Mouse (Mus musculus) kidney, adult 11 months (tissue): ENCODE measurements around the gene Cog7.

Experiments
- DNase-seq: peaks from one replicate; pipeline ENCODE4 v3.0.0; 2022

Cog7 gene

DNA sequence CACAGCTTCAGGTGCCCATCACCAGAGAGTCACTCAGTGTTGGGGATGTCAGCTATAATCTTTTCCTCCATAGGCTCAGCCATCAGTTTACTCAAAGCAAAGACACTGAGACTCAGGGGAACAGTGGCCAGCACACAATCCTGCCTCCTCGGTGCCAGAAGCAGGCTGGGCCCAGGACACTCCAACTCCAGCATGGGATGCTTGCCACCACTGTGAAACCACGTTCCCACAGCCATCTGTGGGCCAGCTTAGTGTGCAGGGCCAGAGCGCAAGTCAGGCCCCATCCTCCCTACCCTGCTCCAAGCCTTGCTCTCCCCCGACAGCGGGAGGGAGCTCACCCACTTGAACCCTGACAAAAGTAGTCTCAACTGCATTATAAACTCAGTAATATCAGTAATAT is 35.3 kb downstream of the Cog7 start:
- DNase-seq = no peak

DNA sequence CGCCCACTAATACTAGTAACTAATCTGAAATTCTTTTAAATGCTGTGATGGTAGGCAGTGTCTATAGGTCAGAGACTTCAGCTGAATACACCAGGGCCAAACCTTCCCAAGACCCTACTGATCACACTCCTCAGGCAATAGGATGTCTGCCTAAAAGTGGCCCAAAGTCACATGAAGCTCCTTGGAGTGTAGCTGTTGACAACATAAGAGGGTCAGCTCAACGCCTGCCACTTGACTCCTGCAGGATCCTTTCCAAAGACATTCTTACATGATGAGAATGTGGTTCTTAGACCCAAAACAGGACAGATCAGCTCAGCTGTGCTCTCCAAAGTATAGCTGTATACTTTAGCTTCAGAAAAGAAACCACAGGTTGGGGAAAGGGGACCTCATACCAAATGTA is 39.1 kb downstream of the Cog7 start:
- no peak for DNase-seq

DNA sequence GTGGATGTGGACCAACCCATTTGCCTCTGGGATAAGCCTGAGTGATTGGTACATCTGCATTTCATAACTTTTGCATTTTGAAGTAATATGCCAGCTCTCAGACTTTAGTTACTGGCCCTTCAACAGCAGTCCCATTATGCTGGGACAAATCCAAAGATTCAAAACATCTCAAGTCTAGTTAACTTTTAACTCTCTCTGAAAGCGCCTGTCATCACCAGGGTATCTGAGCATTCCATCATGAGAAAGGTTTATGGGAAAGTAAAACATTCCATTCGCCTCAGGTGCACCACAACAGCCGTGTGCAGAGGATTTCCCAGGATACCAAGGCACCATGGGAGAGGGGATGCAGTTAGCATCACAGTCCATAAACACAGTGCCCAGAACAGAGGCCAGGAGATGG is 39.9 kb downstream of the Cog7 start:
- peak; percentile 43 for DNase-seq

DNA sequence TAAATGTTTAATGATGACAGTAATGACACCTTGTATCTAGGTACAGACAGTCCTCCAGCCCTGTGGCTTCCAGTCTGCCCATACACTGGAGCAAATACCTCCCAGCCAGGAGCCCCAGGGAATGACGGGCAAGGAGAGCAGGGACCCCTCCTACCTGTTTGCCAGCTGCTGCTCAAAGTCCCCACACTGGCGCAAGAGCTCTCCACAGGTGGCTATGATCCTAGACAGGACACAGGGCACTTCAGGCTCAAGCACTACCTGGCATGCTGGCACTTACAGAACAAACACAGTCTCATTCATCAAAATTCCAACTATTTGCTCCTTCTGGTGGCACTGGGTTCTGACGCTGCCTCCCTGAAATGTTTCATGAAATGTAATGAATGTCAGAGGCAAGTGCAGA is 40.5 kb downstream of the Cog7 start:
- DNase-seq = no peak

DNA sequence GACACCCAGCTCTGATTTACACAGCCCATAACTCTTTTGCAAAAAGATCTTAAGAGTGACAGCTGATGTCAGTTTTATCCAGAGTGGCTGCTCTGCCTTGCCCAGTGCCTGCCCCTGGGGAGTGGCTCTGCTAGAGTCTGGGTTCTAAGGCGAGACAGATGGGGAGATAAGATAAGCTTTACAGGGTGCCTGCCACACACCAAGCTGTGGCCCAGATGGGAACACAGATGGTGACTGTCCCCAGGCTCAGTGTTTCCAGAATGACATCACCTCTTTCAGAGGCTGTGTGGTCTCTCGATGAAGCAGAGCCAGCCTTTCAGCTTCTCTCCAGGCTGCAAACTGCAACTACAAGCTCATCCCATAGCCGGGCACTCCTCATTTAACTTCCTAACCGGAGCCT is 41.8 kb downstream of the Cog7 start:
- DNase-seq = no peak

DNA sequence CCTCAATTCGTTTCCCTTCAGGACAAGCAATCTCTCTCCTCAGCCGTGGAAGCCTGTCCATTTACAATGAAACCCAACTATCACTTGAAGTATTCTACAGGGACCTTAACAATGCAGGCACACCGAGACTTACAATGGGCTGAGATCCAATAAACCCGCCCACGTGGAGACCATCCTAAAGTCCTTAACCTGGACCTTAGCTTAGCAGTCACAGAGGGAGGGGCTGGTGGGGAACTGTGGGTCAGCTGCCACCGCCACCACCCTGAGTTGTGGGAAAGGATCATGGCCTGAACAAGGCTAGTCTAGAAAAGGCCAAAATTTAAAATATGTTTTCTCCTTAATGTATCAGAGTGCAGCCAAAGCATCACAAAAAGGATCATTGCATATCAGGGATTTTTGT is 42.3 kb downstream of the Cog7 start:
- no peak for DNase-seq

DNA sequence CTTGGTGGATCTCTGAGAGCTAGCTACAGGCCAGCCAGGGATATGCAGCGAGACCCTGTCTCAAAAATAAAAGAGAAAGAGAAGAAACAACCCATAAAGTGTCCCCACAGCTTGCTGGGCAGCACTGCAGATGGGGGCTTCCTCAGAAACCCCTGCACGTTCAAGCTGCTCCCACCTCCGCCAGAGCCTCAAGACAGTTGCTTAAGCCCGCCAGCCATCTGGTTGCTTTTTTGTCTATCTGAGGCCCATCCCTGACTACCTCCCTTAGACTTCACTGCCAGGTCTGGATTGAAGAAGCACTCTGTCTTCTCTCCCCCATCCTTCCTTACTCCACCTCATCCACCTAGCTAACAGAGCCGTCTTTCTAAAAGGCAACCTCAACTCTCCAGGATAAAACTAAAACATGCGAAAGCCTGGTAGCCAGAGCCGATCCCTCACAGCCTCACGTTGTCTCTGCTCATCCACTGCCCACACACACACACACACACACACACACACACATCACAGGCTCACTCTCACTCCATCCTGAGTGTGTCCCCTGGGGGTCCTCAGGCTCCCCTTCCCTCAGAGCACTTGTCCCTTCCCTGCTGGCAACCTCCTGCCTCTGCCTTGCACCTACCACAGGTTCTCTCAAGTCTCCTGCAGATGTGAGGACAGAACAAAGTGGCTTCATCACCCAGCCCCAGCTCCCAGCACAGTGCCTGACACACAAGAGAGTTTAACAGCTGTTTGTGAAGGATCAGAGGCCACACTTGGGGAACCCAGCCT is 43.2 kb downstream of the Cog7 start:
- DNase-seq = no peak

DNA sequence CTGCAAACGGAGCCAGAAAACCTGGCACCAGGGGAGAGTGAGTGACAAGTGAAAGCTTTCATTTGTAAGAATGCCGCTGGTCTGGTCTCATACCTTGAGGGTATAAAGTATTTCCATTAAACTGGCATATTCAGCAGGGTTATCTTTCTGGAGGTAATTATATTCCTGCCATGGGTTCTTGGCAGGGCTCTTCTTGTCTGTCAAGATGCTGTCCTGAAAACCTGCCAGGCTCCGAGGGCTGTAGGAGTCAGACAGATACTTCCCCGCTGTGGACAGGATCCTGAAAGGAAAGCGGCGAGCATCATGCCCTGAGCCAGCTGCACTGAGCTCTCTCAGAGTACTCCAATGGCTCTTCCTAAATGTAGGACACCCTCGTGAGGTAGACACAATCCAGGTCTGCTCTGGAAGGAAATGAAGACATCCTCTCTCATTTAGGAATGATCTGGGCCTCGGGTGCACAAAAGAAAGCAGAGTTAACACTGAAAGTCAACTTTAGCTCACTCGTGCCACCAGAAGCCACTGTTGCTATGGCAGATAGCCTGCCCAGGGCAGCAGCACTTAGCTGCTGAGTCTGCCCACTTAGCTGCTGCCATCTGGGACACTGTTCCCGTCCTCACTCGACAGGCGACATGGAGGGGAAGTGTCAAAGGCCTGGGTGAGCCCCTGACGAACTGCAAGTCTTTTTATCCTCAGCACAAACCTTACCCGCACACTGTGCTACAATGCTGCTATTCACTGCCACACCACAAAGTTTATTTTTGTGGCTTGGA is 44.5 kb downstream of the Cog7 start:
- DNase-seq = no peak

DNA sequence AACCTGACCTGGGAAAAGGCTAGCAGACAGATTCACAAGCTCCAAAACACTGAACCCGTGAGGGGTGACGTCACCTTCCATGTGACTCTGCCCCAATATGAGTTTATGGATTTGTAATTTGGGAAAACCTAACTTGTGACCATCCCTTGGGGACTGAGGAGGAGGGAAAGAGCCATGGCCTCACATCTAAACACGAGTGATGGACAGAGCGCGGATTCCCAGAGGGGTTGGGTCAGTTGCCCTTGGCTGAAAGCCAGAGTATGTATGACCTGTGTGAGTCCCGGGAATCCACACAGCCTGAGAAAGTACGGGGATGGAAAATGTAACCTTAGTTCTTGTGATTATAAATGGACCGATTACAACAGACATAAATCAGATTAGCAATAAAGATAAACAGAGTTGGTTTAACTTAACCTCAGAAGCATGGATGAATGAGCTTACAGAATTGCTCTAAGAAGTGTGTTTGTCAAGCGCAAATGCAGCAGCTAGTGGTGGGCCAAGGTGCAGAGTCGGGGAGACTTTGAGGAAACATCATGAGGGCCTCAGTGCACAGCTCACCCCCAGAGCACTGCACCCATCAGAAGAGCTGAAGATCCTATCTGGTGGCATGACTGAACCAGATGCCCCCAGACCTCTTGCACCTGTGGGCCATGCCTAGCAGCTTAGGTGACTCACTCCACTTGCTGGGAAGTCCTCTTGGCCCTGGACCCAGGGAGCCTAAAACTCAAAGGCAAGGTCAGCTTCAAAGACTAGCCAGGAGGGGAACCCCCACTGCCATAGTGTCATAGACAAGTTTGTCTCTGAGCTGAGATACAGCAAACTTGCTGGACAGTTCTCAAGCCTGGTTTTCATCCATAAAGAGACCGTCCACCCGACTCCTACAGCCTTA is 45.4 kb downstream of the Cog7 start:
- peak; percentile 78 for DNase-seq

DNA sequence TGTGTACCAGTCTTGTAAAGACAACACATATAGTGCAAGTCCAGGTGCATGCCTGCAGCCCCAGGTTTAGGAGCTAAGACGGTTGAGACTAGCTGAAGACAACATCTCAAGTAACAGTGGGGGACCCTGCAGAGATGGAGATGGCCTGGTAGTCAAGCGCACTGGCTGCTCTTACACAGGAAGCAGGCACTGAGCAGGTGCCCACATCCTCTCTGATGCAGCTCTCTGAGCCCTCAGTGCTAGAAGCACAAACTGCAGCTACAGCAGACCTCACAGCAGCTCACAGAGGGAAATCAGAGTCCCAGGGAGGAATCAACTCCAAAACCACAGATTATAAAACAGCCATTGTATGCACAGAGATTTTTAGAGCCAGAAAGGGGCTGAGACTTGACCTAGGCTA is 47.2 kb downstream of the Cog7 start:
- no peak for DNase-seq

DNA sequence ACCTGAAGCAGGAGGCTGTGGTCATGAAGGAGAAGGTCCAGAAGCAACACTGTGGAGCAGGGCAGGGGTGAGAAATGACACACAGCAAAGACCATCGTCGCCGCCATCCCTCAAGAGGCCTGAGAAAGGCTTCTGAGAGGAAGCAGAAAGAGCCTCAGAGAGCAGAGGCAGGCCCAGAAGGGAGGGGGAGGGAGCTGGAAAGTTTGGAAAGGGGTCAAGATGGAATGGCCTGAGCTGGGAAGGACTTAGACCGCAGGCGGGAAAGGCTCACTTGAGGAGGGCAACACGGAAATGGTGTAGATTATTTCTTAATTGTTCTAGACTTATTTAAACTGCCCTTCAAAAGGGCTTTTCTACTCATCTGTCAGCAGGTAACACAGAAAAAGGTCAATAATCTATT is 47.8 kb downstream of the Cog7 start:
- DNase-seq = no peak

DNA sequence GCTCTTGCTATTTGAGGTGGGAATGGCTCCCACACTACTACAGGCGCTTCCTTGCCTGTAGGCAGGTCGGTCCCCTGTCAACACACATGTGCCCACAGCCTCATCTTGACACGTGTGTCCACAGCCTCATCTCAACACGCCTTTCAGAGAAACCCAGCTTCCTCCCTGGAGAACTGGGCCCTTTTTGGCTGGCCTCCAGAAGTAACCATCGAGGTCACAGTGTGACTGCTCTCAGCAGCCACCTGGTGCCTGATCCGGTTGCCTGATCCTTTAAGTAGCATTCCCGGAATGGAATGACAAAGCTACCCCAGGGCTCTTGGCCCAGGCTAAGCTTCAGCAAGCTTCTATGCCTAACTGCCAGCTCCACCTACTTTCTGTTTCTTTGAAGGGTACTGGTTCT is 50.3 kb downstream of the Cog7 start:
- DNase-seq = peak; percentile 63

DNA sequence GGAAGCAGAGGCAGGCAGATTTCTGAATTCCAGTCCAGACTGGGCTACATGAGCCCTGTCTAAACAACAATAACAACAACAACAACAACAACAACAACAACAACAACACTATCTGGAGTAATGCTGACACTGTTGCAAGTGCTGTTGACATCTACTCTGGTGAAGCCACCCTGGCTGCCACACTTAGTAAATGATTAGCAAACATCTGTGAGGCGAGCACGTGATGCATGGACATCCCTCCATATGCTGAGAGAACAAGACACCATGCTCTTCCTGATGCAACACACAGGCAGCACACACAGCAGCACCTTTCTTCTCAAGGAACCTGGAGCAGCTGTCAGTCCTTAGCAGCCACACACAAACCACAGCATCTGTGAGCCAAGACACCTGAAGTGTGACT is 53.6 kb downstream of the Cog7 start:
- DNase-seq = no peak

DNA sequence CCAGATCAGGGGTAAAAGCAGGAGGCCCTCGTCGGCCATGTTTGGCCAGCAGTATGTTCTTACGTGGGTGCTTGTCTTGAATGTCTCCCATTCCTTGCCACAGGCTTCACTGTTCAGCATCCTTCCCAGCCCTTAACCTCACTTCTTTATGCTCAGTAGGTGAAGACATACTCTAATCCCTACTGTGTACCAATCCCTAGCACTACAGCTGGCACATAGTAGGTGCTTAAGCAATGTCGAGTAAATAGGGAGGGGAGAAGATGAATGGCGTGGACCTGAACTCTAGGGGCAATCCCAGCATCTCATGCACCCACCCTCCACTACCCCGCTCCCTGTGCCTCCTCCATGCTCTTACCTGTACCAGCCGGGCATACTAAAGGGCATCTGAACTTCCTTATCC is 57.1 kb downstream of the Cog7 start:
- DNase-seq = no peak

DNA sequence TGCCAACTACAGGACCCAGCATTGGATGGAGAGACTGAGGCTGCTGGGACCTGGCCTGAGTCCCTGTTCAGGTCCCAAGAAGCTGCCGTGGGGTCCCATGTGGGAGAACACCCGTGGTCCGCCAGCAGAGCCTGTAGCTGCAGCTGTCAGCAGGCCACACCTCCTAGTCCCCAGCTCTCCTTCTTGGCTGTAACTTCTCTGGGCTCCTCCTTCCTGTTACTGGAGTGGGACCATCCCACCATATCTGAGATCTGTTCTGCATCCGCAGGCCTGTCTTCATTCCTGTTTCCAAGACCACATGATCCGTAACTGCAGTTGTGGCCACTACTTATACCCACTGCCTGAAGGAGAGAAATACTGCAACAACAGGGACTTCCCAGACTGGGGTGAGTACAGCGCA is 67.6 kb downstream of the Cog7 start:
- no peak for DNase-seq

DNA sequence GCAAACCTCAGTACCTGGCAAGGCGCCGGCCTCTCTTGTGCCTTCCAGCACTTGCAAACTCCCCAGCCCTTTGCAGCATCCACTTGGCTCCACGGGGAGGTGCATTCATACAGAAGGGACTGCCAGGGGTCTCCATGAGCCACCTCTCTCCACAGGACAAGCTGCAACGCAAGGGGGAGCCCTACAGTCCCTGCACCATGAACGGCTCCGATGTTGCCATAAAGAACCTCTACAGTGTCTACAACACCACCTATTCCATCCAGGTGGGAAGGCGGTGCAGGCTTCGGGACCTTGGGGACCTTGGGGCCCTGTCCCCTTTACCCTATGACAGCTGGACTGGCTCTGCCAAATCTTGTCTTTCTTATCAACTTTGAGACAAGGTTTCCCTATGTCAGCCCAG is 69.3 kb downstream of the Cog7 start:
- no peak for DNase-seq

DNA sequence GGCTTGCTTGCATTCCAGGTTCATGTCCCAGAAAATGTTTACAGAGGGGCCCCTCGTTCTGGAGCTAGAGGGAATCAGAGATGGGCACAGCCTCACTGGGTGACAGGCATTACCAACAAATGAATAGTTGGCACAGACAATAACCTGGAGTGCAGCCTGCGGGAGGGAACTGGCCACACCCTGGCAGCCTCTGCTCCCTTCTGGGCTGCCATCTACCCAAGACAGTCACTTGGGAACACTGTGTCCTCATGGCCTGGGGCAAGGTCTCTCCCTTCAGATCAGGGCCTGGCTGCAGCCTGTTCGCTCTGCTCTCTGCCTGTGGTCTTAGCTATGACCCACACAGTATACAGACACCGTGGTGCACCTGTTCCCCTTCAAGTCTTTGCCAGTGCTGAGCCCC is 74.6 kb downstream of the Cog7 start:
- DNase-seq = no peak

DNA sequence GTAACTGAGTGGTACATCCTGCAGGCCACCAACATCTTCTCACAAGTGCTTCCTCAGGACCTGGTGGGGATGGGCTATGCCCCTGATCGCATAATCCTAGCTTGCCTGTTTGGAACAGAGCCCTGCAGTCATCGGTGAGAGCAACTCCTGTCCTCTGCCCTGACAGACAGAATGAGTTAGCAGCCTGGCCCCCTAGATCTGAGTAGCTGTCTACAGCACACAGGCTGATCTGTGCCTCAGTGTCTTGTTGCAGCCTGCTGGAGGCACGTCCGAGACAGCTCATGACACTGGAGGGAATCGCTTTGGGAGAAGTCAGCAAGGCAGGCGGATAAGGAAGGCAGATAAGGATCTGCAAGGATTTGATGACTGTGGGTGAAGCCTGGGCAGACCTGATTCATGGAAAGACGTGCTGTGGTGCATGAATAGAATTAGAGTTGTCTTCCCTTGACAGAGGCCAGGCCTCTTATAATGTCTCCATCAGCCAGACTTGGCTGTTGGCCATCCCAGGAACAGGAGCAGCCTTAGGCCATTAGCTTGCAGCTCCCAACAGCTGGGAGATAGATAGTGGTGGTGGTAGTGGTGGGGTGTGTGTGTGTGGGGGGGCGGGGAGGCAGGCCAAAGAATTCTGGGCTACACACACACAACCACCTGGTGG is 78.6 kb downstream of the Cog7 start:
- no peak for DNase-seq

DNA sequence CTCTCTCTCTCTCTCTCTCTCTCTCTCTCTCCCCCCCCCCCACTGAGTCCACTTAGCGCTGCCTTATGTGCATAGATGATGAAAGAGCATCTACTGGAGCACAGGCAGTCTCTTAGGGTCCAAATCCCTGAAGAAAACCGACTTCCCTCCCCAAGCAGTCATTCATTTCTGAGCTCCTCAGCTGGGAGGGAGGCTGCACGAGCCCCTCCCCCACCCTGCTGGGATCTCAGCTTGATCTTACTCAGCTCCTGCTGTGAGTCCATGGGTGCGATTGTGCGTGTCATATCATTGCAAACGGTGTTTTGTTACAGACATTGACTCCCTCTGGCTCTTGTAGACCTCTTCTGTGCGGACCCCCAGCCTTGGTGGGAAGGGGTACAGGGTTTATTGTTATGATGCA is 81.6 kb downstream of the Cog7 start:
- no peak for DNase-seq

DNA sequence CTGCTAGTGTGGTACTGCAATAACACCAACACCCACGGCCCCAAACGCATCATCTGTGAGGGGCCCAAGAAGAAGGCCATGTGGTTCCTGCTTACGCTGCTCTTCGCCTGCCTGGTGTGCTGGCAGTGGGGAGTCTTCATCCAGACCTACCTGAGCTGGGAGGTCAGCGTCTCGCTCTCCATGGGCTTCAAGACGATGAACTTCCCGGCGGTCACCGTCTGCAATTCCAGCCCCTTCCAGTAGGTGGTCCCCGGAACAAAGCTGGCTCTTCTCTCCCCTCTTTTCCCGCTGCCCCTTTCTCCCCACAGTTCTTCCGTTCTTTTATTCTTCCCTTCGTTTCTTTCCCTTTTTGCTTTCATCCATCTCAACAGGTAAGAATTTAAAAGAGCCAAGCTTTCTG is 82.2 kb downstream of the Cog7 start:
- DNase-seq = no peak

DNA sequence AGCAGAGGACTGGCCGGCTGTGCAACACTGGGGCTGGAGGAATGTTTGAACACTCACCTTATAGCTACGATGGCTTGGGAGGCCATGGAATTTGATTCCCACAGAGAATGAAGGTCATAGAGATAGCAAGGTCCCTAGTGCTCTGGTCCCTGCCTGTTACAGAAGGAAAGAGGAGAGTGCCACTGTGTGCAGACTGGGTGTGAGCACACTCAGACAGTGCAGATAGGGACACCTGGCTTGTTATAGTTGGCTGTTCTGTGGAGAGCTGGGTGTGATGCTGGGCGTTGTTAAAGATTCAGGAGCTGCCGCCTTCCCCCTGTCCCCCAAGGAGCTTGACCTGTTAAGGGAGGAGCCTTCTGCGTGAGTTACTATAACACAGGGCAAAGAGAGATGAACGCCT is 84.8 kb downstream of the Cog7 start:
- DNase-seq = no peak

DNA sequence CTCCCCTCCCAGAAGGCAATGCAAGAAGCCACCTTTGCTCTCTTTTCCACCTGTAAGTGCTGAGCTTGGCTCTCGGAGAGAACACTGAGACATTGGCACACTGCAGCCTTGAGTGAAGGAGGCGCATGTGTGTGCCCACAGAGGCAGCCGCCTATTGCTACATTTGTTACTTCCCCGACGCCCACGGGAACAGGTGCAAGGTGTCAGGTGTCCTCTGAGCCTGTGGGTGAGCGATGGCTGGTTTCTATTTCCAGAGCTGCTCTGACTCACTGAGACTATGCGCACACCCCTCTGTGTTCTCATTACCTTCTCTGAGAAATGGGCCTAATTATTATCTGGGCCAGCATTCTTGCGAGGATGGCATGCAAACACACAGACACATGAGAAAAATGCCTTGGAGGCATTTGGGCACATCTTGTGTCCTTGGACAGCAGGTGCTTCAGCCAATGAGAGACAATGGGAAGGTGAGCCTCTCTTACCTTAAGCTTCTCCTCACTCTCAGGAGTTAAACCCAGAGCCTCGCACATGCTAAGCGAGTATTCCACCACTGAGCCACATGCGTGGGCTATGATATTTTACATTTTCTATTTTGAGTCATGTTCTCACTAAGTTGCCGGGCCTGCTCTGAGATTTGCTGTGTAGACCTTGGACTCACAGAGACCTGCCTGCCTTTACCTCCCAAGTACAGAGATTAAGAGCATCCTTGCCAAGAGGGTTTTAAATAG is 90.7 kb downstream of the Cog7 start:
- no peak for DNase-seq

DNA sequence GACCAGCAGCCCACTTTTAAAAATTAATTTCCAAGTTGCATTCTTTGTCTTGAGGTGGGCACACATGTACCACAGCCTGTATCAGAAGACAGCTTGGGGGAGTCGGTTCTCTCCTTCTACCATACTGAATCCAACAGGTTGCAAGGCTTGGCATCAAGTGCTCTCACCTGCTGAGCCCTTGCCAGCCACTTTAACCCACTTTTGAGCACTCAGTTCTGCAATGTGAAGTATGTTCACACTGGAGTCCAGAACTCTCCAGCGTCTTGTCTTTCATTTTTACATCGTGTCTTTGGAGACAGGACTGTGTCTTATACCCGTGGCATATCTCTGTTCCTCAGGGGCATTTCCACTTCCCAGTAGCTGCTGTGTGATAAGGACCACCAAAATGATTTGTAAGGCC is 101.3 kb downstream of the Cog7 start:
- no peak for DNase-seq
